Mouse (Mus musculus): ENCODE data around the gene Akap9. TPM values are rescaled to one million over a fixed set of nuclear protein-coding genes. Genes with fewer than 3 reads are reported as not detected.
"Not testable (repeated sequence)": the region's sequence is repeated elsewhere in the genome, so short reads cannot be mapped to it uniquely, and the experiment has no call there.

The Akap9 gene
- 117 and 118 TPM in 2 replicates for polyA plus RNA-seq (2015; fragmentation: Nextera tagmentation; extraction: Ambion mirVana)

GRCm38 (mm10) chr5:3927801-3928689 lies at the start of gene Akap9:
Gene Akap9, plus strand, starts transcription at chr5:3928054.
- Histone ChIP-seq H3K27me3 (replicated peaks; ENCODE audit: control insufficient read depth, insufficient read depth, low read length) (no peaks in the 10 kb centered on the region), H3K36me3 (ENCODE audit: control insufficient read depth, insufficient read depth, low read length) (no peaks in the 10 kb centered on the region), H3K27ac (ENCODE audit: low read length) (peak within 1 kb of the TSS; percentile 86), H3K9me3 (ENCODE audit: control insufficient read depth, low read length) (no peaks in the 10 kb centered on the region), H3K4me3 (ENCODE audit: low read length) (peak within 1 kb of the TSS; percentile 81), H3K4me1 (ENCODE audit: control insufficient read depth, insufficient read depth, low read length) (peaks cover 12% of the 10 kb centered on the region), H3K4me2 (ENCODE audit: low read depth, low read length) (peak within 1 kb of the TSS; percentile 72), H3K9ac (ENCODE audit: low read depth, low read length) (peak within 1 kb of the TSS; percentile 90)
- peak; percentile 91 for ATAC-seq
- under 1% methylated on average over 58 of the region's 82 CpGs for WGBS

GRCm38 (mm10) chr5:3886862-3887261 lies 41.0 kb upstream of the Akap9 start:
- not testable (repeated sequence) for ATAC-seq; H3K4me1 ChIP-seq (ENCODE audit: control insufficient read depth, insufficient read depth, low read length); H3K27ac ChIP-seq (ENCODE audit: low read length); H3K9me3 ChIP-seq (ENCODE audit: control insufficient read depth, low read length); H3K4me2 ChIP-seq (ENCODE audit: low read depth, low read length); H3K9ac ChIP-seq (ENCODE audit: low read depth, low read length); H3K27me3 ChIP-seq (replicated peaks; ENCODE audit: control insufficient read depth, insufficient read depth, low read length); H3K4me3 ChIP-seq (ENCODE audit: low read length); H3K36me3 ChIP-seq (ENCODE audit: control insufficient read depth, insufficient read depth, low read length)
- WGBS: 74% methylated on average over 5 of the region's 7 CpGs

DNA sequence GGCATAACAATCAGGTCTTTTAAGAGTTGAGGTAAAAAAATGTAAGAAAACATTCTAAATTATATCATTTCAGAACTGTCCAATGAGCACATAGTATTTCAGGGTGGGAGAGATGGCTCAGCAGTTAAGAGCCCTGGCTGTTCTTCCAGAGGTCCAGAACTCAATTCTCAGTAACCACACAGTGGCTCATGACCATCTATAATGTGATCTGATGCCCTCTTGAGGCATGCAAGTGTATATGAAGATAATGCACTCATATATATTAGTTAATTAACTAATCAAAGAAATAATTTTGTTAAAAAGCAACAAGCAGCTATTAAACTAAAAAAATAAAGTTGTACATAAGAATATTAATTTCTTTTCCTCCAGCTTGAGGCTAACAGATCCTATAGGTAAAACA lies 38.7 kb upstream of the Akap9 start:
- Histone ChIP-seq H3K36me3 (ENCODE audit: control insufficient read depth, insufficient read depth, low read length) (no peaks in the 10 kb centered on the region), H3K27ac (ENCODE audit: low read length) (no peak overlapping the region), H3K4me3 (ENCODE audit: low read length) (no peak overlapping the region), H3K9me3 (ENCODE audit: control insufficient read depth, low read length) (no peaks in the 10 kb centered on the region), H3K4me1 (ENCODE audit: control insufficient read depth, insufficient read depth, low read length) (no peaks in the 10 kb centered on the region), H3K27me3 (replicated peaks; ENCODE audit: control insufficient read depth, insufficient read depth, low read length) (no peaks in the 10 kb centered on the region), H3K4me2 (ENCODE audit: low read depth, low read length) (no peak overlapping the region), H3K9ac (ENCODE audit: low read depth, low read length) (no peak overlapping the region)
- no peak for ATAC-seq

GRCm38 (mm10) chr5:3893459-3894293 lies 34.2 kb upstream of the Akap9 start, which contains the start of gene Mterf1a:
Gene Mterf1a, minus strand, starts transcription at chr5:3893933.
- H3K27ac ChIP-seq (ENCODE audit: low read length); H3K9me3 ChIP-seq (ENCODE audit: control insufficient read depth, low read length); H3K4me1 ChIP-seq (ENCODE audit: control insufficient read depth, insufficient read depth, low read length); H3K27me3 ChIP-seq (replicated peaks; ENCODE audit: control insufficient read depth, insufficient read depth, low read length); H3K36me3 ChIP-seq (ENCODE audit: control insufficient read depth, insufficient read depth, low read length): not testable (repeated sequence)
- Histone ChIP-seq H3K4me2 (ENCODE audit: low read depth, low read length) (peak within 1 kb of the TSS; percentile 64), H3K9ac (ENCODE audit: low read depth, low read length) (peak within 1 kb of the TSS; percentile 53), H3K4me3 (ENCODE audit: low read length) (peak within 1 kb of the TSS; percentile 45)
- peak; percentile 100 for ATAC-seq
- 2% methylated on average over 6 of the region's 47 CpGs for WGBS

DNA sequence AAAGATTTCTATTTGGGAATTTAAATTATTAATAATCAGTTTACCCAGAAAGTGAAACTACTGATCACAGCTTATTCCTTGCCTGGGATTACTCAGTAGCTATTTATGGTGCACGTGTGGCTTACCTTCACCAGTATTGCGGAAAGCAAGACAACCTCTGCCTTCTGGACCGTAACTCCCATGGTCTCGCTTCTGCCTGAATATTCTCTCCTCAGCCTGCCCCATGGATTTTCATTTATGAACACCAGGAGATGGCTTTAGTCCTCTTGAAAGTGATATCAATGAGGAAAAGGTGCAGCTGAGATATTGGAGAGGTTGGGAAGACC lies 33.6 kb upstream of the Akap9 start:
- H3K4me2 ChIP-seq (ENCODE audit: low read depth, low read length); H3K9me3 ChIP-seq (ENCODE audit: control insufficient read depth, low read length); H3K4me3 ChIP-seq (ENCODE audit: low read length); H3K27me3 ChIP-seq (replicated peaks; ENCODE audit: control insufficient read depth, insufficient read depth, low read length); ATAC-seq; H3K4me1 ChIP-seq (ENCODE audit: control insufficient read depth, insufficient read depth, low read length); H3K9ac ChIP-seq (ENCODE audit: low read depth, low read length); H3K36me3 ChIP-seq (ENCODE audit: control insufficient read depth, insufficient read depth, low read length); H3K27ac ChIP-seq (ENCODE audit: low read length): not testable (repeated sequence)
- 94% methylated on average over 4 of the region's 4 CpGs for WGBS

- H3K4me2 ChIP-seq (ENCODE audit: low read depth, low read length): no peak overlapping the region
- H3K9me3 ChIP-seq (ENCODE audit: control insufficient read depth, low read length): no peaks in the 10 kb centered on the region
- no peak for ATAC-seq
- H3K9ac ChIP-seq (ENCODE audit: low read depth, low read length): no peak overlapping the region
- 65% methylated on average over 2 of the region's 2 CpGs for WGBS
- H3K27ac ChIP-seq (ENCODE audit: low read length): no peak overlapping the region
- no peaks in the 10 kb centered on the region for H3K36me3 ChIP-seq (ENCODE audit: control insufficient read depth, insufficient read depth, low read length)
- H3K27me3 ChIP-seq (replicated peaks; ENCODE audit: control insufficient read depth, insufficient read depth, low read length): no peaks in the 10 kb centered on the region
- no peaks in the 10 kb centered on the region for H3K4me1 ChIP-seq (ENCODE audit: control insufficient read depth, insufficient read depth, low read length)
- no peak overlapping the region for H3K4me3 ChIP-seq (ENCODE audit: low read length)
Measured at GRCm38 (mm10) chr5:3905471-3905870, 22.4 kb upstream of the Akap9 start.

GRCm38 (mm10) chr5:3922350-3922749 lies 5.5 kb upstream of the Akap9 start:
- Histone ChIP-seq H3K4me1 (ENCODE audit: control insufficient read depth, insufficient read depth, low read length) (0 out of 2 replicates have a peak, but pooled peaks cover under 1% of the 10 kb centered on the region), H3K4me2 (ENCODE audit: low read depth, low read length) (no peak overlapping the region), H3K36me3 (ENCODE audit: control insufficient read depth, insufficient read depth, low read length) (no peaks in the 10 kb centered on the region), H3K27me3 (replicated peaks; ENCODE audit: control insufficient read depth, insufficient read depth, low read length) (no peaks in the 10 kb centered on the region), H3K9me3 (ENCODE audit: control insufficient read depth, low read length) (no peaks in the 10 kb centered on the region), H3K27ac (ENCODE audit: low read length) (no peak overlapping the region), H3K9ac (ENCODE audit: low read depth, low read length) (no peak overlapping the region), H3K4me3 (ENCODE audit: low read length) (no peak overlapping the region)
- ATAC-seq: no peak
- 86% methylated on average over 2 of the region's 2 CpGs for WGBS

DNA sequence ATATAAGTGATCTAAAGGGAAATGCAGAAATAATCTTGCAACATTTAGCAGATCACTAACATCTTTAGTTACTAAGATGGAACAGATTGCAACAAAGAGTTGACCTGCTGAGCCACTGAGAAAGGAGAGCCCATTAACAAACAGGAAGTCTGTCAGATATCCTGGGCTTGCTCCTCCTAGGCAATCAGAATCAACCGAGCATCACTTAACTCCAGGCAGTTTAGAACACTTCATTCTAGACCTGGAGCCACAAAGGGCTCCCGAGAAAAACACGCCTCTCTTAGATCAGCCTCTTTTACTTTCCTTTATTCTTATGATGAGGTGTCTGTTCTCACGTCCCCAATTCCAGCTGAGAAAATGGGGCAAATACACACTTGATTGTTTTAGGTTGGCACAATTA lies 1.2 kb upstream of the Akap9 start:
- Histone ChIP-seq H3K4me1 (ENCODE audit: control insufficient read depth, insufficient read depth, low read length) (peaks cover 12% of the 10 kb centered on the region), H3K27ac (ENCODE audit: low read length) (no peak overlapping the region), H3K9me3 (ENCODE audit: control insufficient read depth, low read length) (no peaks in the 10 kb centered on the region), H3K36me3 (ENCODE audit: control insufficient read depth, insufficient read depth, low read length) (no peaks in the 10 kb centered on the region), H3K9ac (ENCODE audit: low read depth, low read length) (no peak overlapping the region), H3K4me3 (ENCODE audit: low read length) (no peak overlapping the region), H3K27me3 (replicated peaks; ENCODE audit: control insufficient read depth, insufficient read depth, low read length) (no peaks in the 10 kb centered on the region), H3K4me2 (ENCODE audit: low read depth, low read length) (no peak overlapping the region)
- WGBS: 33% methylated on average over 4 of the region's 4 CpGs
- no peak for ATAC-seq

DNA sequence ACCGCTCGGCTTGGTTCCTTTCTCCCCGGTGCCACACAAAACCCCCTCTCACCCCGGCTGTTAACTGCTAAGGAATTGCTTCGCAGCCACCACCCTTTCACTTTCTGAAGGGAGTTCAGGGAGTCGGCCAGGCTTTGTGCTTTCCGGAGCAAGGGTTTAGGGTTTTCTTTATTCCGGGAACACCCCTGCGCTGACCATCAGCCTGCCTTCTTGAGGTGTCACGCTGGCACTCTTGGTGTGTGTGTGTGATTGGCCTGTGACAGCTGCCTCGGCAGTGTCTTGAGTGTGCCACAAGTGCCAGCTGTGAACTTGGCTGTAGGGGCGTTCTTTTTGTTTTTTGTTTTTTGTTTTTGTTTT lies 814 bp downstream of the Akap9 start:
- Histone ChIP-seq H3K36me3 (ENCODE audit: control insufficient read depth, insufficient read depth, low read length) (no peaks in the 10 kb centered on the region), H3K4me3 (ENCODE audit: low read length) (peak overlapping the region; percentile 81), H3K9me3 (ENCODE audit: control insufficient read depth, low read length) (no peaks in the 10 kb centered on the region), H3K9ac (ENCODE audit: low read depth, low read length) (peak overlapping the region; percentile 90), H3K4me2 (ENCODE audit: low read depth, low read length) (peak overlapping the region; percentile 72), H3K27ac (ENCODE audit: low read length) (peak overlapping the region; percentile 86), H3K4me1 (ENCODE audit: control insufficient read depth, insufficient read depth, low read length) (peaks cover 12% of the 10 kb centered on the region), H3K27me3 (replicated peaks; ENCODE audit: control insufficient read depth, insufficient read depth, low read length) (no peaks in the 10 kb centered on the region)
- peak; percentile 62 for ATAC-seq
- WGBS: 2% methylated on average over 12 of the region's 12 CpGs

Measured in intestine, embryonic 16.5 days (tissue).